Mouse (Mus musculus) hindbrain, postnatal 0 days (tissue): ENCODE measurements around the gene Cdiptos. TPM values are rescaled to one million over a fixed set of nuclear protein-coding genes. Genes with fewer than 3 reads are reported as not detected.

ENCODE experiments used
- ATAC-seq: fragments of 200-750 bp; cut with Nextera tagmentation; 2 replicates; pipeline ENCODE4 v1.8.0; 2017; ENCODE audit warnings: mild to moderate bottlenecking, moderate TSS enrichment, moderate library complexity
- DNase-seq: peaks from one replicate; pipeline ENCODE4 v3.0.0-alpha.2; 2015; ENCODE audit warnings: low spot score
- H3K27ac ChIP-seq: fragments of 300-500 bp; sonication (generic); 2 replicates; pipeline ENCODE4 v1.5.1; 2014; ENCODE audit warnings: mild to moderate bottlenecking
- H3K27me3 ChIP-seq: fragments of 300-500 bp; sonication (generic); 2 replicates; pipeline ENCODE4 v1.6.1; 2014; ENCODE audit warnings: low read length, mixed read lengths; ENCODE audit not compliant: insufficient read depth
- H3K36me3 ChIP-seq: fragments of 300-500 bp; sonication (generic); 2 replicates; pipeline ENCODE4 v1.6.1; 2014; ENCODE audit warnings: low read length, mixed read lengths; ENCODE audit not compliant: insufficient read depth
- H3K4me1 ChIP-seq: fragments of 300-500 bp; sonication (generic); 2 replicates; pipeline ENCODE4 v1.6.1; 2014; ENCODE audit warnings: antibody characterized with exemption, low read length, mixed read lengths; ENCODE audit not compliant: insufficient read depth
- H3K4me2 ChIP-seq: fragments of 300-500 bp; sonication (generic); 2 replicates; pipeline ENCODE4 v1.6.1; 2014; ENCODE audit warnings: low read depth, mild to moderate bottlenecking, low read length, moderate library complexity, mixed read lengths
- H3K4me3 ChIP-seq: fragments of 300-500 bp; sonication (generic); 2 replicates; pipeline ENCODE4 v1.5.1; 2014; ENCODE audit warnings: low read length
- H3K9ac ChIP-seq: fragments of 300-500 bp; sonication (generic); replicated peaks from 2 replicates; pipeline ENCODE4 v1.6.1; 2014; ENCODE audit warnings: mild to moderate bottlenecking, low read length, moderate library complexity, mixed read lengths
- H3K9me3 ChIP-seq: fragments of 300-500 bp; sonication (generic); 2 replicates; pipeline ENCODE4 v1.6.1; 2016; ENCODE audit warnings: low read length, mixed read lengths
- CTCF ChIP-seq: IDR thresholded peaks from 2 replicates; pipeline ENCODE4 v1.5.1; 2016; ENCODE audit warnings: antibody characterized with exemption, control low read depth, low read depth
- WGBS: fragments of 180-500 bp; shearing (Covaris S2); extraction: QIAGEN DNeasy Blood & Tissue Kit; methylation state at CpG from one replicate; pipeline ENCODE4 v1.1.7; 2014; 5-methylcytosine and 5-hydroxymethylcytosine counted together
- polyA plus RNA-seq: library from polyadenylated mRNA; unstranded; fragments of >200 nt; fragmentation: Nextera tagmentation; extraction: Ambion mirVana; gene quantifications from 2 replicates; pipeline ENCODE4 v1.2.1, GENCODE M21; 2015
- total RNA-seq: library from RNA; depleted of rRNA; stranded (reverse); fragments of >200 nt; gene quantifications from 2 replicates; pipeline ENCODE4 v1.2.3, GENCODE M21; 2014

Gene Cdiptos
- total and polyA plus RNA-seq, 2 experiments from 2014 or later: 0.31 to 0.95 TPM

GRCm38 (mm10) chr7:127009307-127010085, 33.6 kb upstream of the Cdiptos start:
- no peak for DNase-seq
- no peak overlapping the region for H3K9ac ChIP-seq
- no peaks in the 10 kb centered on the region for H3K27me3 ChIP-seq
- peaks cover 9% of the 10 kb centered on the region for H3K36me3 ChIP-seq
- no peak for ATAC-seq
- no peak overlapping the region for H3K4me3 ChIP-seq
- no peaks in the 10 kb centered on the region for H3K9me3 ChIP-seq
- no peak for TF ChIP-seq CTCF
- WGBS: 72% methylated on average over 17 of the region's 17 CpGs
- H3K4me2 ChIP-seq: no peak overlapping the region
- no peaks in the 10 kb centered on the region; the same call in 1 of the 2 replicates for H3K4me1 ChIP-seq
- peak overlapping the region; percentile 64; the same call in 1 of the 2 replicates for H3K27ac ChIP-seq

- no peaks in the 10 kb centered on the region for H3K27me3 ChIP-seq
- 0 out of 2 replicates have a peak overlapping the region, but pooled peaks have one; percentile 15 for H3K9ac ChIP-seq
- peaks cover 7% of the 10 kb centered on the region; the same call in 1 of the 2 replicates for H3K36me3 ChIP-seq
- H3K27ac ChIP-seq: peak overlapping the region; percentile 64
- WGBS: 44% methylated on average over 9 of the region's 9 CpGs
- H3K4me3 ChIP-seq: no peak overlapping the region
- DNase-seq (peak; percentile 75), ATAC-seq (peak; percentile 81)
- H3K4me1 ChIP-seq: no peaks in the 10 kb centered on the region
- TF ChIP-seq CTCF: no peak
- no peaks in the 10 kb centered on the region for H3K9me3 ChIP-seq
- H3K4me2 ChIP-seq: no peak overlapping the region
Observed at GRCm38 (mm10) chr7:127008239-127009019, 32.5 kb upstream of the Cdiptos start.

- H3K9ac ChIP-seq: no peak overlapping the region
- no peak overlapping the region for H3K27ac ChIP-seq
- no peak for TF ChIP-seq CTCF
- H3K36me3 ChIP-seq: no peaks in the 10 kb centered on the region
- H3K4me3 ChIP-seq: no peak overlapping the region
- no peaks in the 10 kb centered on the region for H3K4me1 ChIP-seq
- no peaks in the 10 kb centered on the region for H3K9me3 ChIP-seq
- no peak overlapping the region for H3K4me2 ChIP-seq
- DNase-seq (no peak), ATAC-seq (no peak)
- H3K27me3 ChIP-seq: no peaks in the 10 kb centered on the region
- WGBS: 84% methylated on average over 6 of the region's 6 CpGs
Observed at GRCm38 (mm10) chr7:127007313-127008024, 31.6 kb upstream of the Cdiptos start.

GRCm38 (mm10) chr7:127004122-127004875, 28.4 kb upstream of the Cdiptos start:
- Histone ChIP-seq H3K36me3 (no peaks in the 10 kb centered on the region), H3K9me3 (no peaks in the 10 kb centered on the region), H3K27me3 (no peaks in the 10 kb centered on the region), H3K4me3 (no peak overlapping the region), H3K4me1 (no peaks in the 10 kb centered on the region), H3K27ac (no peak overlapping the region), H3K4me2 (no peak overlapping the region), H3K9ac (no peak overlapping the region)
- TF ChIP-seq CTCF: 0 out of 2 replicates have a peak, but pooled peaks have one; percentile 14
- DNase-seq (no peak), ATAC-seq (no peak)
- WGBS: 85% methylated on average over 4 of the region's 4 CpGs

DNA sequence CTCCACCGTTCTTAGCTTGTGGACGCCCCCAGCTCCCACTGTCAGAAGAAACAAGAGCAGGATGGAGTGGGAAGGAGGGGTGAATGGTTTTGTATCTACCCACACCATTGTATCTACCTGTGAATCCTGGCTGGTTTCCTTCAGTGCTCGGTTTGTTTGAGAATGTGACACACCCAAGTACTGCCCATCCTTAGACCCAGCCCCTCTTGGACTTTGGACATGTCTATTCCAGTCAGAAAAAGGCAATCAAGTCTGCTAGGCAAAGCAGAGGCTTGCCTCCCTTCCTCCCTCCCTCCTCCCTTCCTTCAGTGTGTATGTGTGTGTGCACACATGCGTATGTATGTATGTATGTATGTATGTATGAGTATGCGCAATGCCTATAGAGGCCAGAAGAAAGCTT, 27.7 kb upstream of the Cdiptos start:
- no peaks in the 10 kb centered on the region for H3K27me3 ChIP-seq
- no peak overlapping the region for H3K9ac ChIP-seq
- H3K4me3 ChIP-seq: no peak overlapping the region
- no peak for ATAC-seq
- H3K9me3 ChIP-seq: no peaks in the 10 kb centered on the region
- no peak for TF ChIP-seq CTCF
- no peak for DNase-seq
- no peaks in the 10 kb centered on the region for H3K4me1 ChIP-seq
- no peaks in the 10 kb centered on the region for H3K36me3 ChIP-seq
- H3K27ac ChIP-seq: no peak overlapping the region
- H3K4me2 ChIP-seq: no peak overlapping the region
- WGBS: 91% methylated on average over 5 of the region's 5 CpGs

GRCm38 (mm10) chr7:126999568-126999967, 23.7 kb upstream of the Cdiptos start:
- TF ChIP-seq CTCF: no peak
- Histone ChIP-seq H3K9me3 (0 out of 2 replicates have a peak, but pooled peaks cover 2% of the 10 kb centered on the region), H3K9ac (no peak overlapping the region), H3K4me2 (no peak overlapping the region), H3K4me1 (no peaks in the 10 kb centered on the region), H3K27ac (no peak overlapping the region), H3K27me3 (no peaks in the 10 kb centered on the region), H3K4me3 (no peak overlapping the region), H3K36me3 (no peaks in the 10 kb centered on the region)
- WGBS: 81% methylated on average over 10 of the region's 10 CpGs
- DNase-seq (no peak), ATAC-seq (no peak)
